Mouse (Mus musculus): Measurements from ENCODE around the gene Ebf1. TPM values are rescaled to one million over a fixed set of nuclear protein-coding genes. Genes with fewer than 3 reads are reported as not detected.

Gene Ebf1
- polyA plus RNA-seq, 1 experiment from 2014 or later, result 10.0 TPM

DNA sequence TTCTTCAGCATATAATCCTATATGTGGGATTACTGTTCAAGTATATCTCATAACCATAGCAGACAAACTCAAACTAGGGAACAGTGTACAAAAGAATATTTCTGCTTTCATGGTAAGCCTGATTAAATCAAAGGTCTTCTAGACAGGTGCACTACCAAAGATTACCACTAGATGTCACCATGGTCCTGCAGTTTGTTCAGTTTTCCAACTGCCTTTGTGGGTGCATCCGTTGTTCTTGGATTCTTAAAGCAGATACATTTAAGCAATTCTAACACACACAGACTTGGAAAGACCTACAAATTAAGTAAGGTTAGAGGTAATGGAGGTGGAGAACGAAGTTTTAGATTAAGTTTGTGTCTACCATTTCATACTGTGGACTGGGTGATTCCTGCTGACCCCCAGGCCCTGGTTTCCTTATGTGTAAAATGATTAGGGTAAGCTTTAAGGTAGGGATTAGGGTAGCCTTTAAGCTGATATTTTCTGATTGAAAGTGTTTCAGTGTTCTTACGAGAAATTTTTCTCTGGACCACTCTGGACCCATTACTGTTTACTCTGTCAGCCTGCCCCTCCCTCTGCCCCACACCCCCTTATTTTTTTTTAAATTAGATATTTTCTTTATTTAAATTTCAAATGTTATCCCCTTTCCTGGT, 30.9 kb upstream of the Ebf1 start:
- 13% methylated on average over 3 of the region's 3 CpGs for WGBS
- ATAC-seq (replicated peaks; ENCODE audit: low FRiP score, low TSS enrichment, low read depth), result 0 out of 2 replicates have a peak, but pooled peaks have one; percentile 43
- H3K36me3 ChIP-seq (ENCODE audit: control insufficient read depth, insufficient read depth, low read length), result no peaks in the 10 kb centered on the region

DNA sequence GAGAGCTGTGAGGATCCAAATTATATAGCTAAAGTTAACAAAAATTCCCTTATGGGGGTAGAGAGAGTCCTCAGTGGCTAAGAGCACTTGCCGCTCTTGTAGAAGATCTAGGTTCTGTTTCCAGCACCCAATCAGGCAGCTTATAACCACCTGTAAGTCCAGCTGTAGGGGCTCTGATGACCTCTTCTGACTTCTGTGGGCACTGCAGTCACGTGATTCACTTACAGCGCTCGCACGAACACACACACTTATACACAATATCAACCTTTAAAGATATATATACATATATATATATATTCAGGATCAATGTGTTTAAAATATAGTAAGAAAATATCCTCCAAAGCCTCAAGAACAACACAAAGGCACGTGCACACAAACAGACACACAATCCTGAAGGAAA, 24.1 kb upstream of the Ebf1 start:
- no peak overlapping the region for H3K4me2 ChIP-seq (ENCODE audit: low read length)
- H3K9me3 ChIP-seq (ENCODE audit: control insufficient read depth, low read length), result no peaks in the 10 kb centered on the region
- H3K4me3 ChIP-seq (ENCODE audit: low read depth, low read length), result no peak overlapping the region
- no peaks in the 10 kb centered on the region for H3K27me3 ChIP-seq (replicated peaks; ENCODE audit: control insufficient read depth, insufficient read depth, low read length)
- no peaks in the 10 kb centered on the region for H3K36me3 ChIP-seq (ENCODE audit: control insufficient read depth, insufficient read depth, low read length)
- DNase-seq (ENCODE audit: low spot score) (no peak), ATAC-seq (replicated peaks; ENCODE audit: low FRiP score, low TSS enrichment, low read depth) (no peak)
- H3K4me1 ChIP-seq (replicated peaks; ENCODE audit: control insufficient read depth, insufficient read depth, low read length), result no peaks in the 10 kb centered on the region
- no peak overlapping the region for H3K27ac ChIP-seq (ENCODE audit: low read depth)
- 89% methylated on average over 6 of the region's 6 CpGs for WGBS
- H3K9ac ChIP-seq (ENCODE audit: low read length), result no peak overlapping the region

More for the DNA sequence above, 30.9 kb upstream of the Ebf1 start:
- Histone ChIP-seq H3K4me1 (replicated peaks; ENCODE audit: control insufficient read depth, insufficient read depth, low read length) (no peaks in the 10 kb centered on the region), H3K27me3 (replicated peaks; ENCODE audit: control insufficient read depth, insufficient read depth, low read length) (no peaks in the 10 kb centered on the region), H3K9me3 (ENCODE audit: control insufficient read depth, low read length) (no peaks in the 10 kb centered on the region), H3K9ac (ENCODE audit: low read length) (no peak overlapping the region), H3K4me2 (ENCODE audit: low read length) (no peak overlapping the region), H3K27ac (ENCODE audit: low read depth) (no peak overlapping the region), H3K4me3 (ENCODE audit: low read depth, low read length) (no peak overlapping the region)
- peak; percentile 68 for DNase-seq (ENCODE audit: low spot score)

- ATAC-seq (replicated peaks; ENCODE audit: low FRiP score, low TSS enrichment, low read depth) (no peak), DNase-seq (ENCODE audit: low spot score) (no peak)
- Histone ChIP-seq H3K27me3 (replicated peaks; ENCODE audit: control insufficient read depth, insufficient read depth, low read length) (no peaks in the 10 kb centered on the region), H3K9ac (ENCODE audit: low read length) (no peak overlapping the region), H3K4me1 (replicated peaks; ENCODE audit: control insufficient read depth, insufficient read depth, low read length) (no peaks in the 10 kb centered on the region), H3K4me2 (ENCODE audit: low read length) (no peak overlapping the region), H3K9me3 (ENCODE audit: control insufficient read depth, low read length) (no peaks in the 10 kb centered on the region), H3K36me3 (ENCODE audit: control insufficient read depth, insufficient read depth, low read length) (no peaks in the 10 kb centered on the region), H3K4me3 (ENCODE audit: low read depth, low read length) (no peak overlapping the region), H3K27ac (ENCODE audit: low read depth) (no peak overlapping the region)
- WGBS, result 71% methylated on average over 3 of the region's 3 CpGs
Observed at GRCm38 (mm10) chr11:44594768-44595167, 22.3 kb upstream of the Ebf1 start.

DNA sequence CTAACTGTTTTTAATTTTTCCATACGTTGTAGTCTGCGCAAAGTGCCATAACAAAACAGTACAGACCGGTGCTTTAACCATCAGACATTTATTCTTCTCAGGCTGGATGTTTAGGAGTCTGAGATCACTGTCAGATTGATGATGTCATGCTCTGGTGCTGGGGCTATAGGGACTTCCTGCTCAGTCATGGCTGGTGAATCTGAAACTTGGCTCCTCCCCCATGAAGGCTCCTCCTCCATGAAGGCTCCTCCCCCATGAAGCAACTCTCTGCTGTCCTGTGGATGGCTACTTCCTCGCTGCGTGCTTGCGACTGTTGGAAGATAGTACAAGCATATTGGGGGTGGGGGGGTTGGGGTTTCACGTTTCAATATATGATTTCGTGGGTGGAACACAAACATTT, 10.2 kb upstream of the Ebf1 start:
- H3K27ac ChIP-seq (ENCODE audit: low read depth), result no peak overlapping the region
- WGBS, result 82% methylated on average over 8 of the region's 8 CpGs

GRCm38 (mm10) chr11:44608646-44609045, 8.5 kb upstream of the Ebf1 start:
- H3K4me3 ChIP-seq (ENCODE audit: low read depth, low read length), result no peak overlapping the region
- H3K36me3 ChIP-seq (ENCODE audit: control insufficient read depth, insufficient read depth, low read length), result no peaks in the 10 kb centered on the region
- no peak overlapping the region for H3K9ac ChIP-seq (ENCODE audit: low read length)
- 85% methylated on average over 11 of the region's 11 CpGs for WGBS
- no peaks in the 10 kb centered on the region for H3K9me3 ChIP-seq (ENCODE audit: control insufficient read depth, low read length)
- H3K4me1 ChIP-seq (replicated peaks; ENCODE audit: control insufficient read depth, insufficient read depth, low read length), result peaks cover 17% of the 10 kb centered on the region
- no peak overlapping the region for H3K27ac ChIP-seq (ENCODE audit: low read depth)
- ATAC-seq (replicated peaks; ENCODE audit: low FRiP score, low TSS enrichment, low read depth) (no peak), DNase-seq (ENCODE audit: low spot score) (no peak)
- no peak overlapping the region for H3K4me2 ChIP-seq (ENCODE audit: low read length)
- H3K27me3 ChIP-seq (replicated peaks; ENCODE audit: control insufficient read depth, insufficient read depth, low read length), result peaks cover 28% of the 10 kb centered on the region

More for the DNA sequence above, 10.2 kb upstream of the Ebf1 start:
- peaks cover 6% of the 10 kb centered on the region; the same call in 1 of the 2 replicates for H3K4me1 ChIP-seq (replicated peaks; ENCODE audit: control insufficient read depth, insufficient read depth, low read length)
- H3K27me3 ChIP-seq (replicated peaks; ENCODE audit: control insufficient read depth, insufficient read depth, low read length), result peaks cover 10% of the 10 kb centered on the region
- peak; percentile 33 for DNase-seq (ENCODE audit: low spot score)
- H3K4me3 ChIP-seq (ENCODE audit: low read depth, low read length), result no peak overlapping the region
- no peak overlapping the region for H3K9ac ChIP-seq (ENCODE audit: low read length)
- H3K4me2 ChIP-seq (ENCODE audit: low read length), result no peak overlapping the region
- ATAC-seq (replicated peaks; ENCODE audit: low FRiP score, low TSS enrichment, low read depth), result no peak
- no peaks in the 10 kb centered on the region for H3K9me3 ChIP-seq (ENCODE audit: control insufficient read depth, low read length)
- no peaks in the 10 kb centered on the region for H3K36me3 ChIP-seq (ENCODE audit: control insufficient read depth, insufficient read depth, low read length)

DNA sequence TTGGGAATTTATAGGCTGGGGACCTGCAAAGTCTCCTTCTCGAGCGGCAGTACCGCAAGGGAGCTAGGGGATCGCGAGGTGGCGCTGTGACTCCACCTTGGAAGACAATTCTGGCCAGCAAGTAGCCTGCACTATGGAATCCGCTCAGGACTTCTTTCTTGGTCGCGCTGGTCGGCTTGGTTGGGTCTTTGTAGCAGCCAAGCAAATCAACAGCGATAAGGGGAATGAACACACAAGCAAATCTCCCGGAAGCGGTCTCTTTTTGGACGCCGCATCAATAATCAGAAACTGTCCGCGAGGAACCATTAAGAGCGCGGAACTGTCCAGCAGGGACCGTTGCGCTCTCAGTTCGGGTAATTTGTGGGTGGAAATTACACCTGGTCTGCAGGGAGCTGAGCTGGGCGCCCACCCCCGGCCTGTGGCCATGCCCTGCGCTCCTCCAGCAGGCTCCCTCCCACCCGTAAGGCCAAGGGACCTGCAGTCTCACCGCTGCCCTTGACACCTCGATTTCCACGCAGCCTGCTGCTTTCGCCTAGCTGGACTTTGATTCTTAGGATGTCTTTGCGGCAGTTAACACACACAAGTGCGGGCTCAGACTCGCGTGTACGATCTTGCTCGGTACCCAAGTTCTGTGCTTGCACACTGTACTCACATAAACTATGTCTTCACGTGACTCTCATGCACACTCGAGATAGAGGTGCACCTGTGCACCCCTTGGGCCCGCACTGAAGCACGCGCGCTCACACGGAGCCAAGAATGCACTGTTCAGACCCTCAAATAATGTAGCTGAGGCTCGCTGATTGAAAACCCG, 5.9 kb upstream of the Ebf1 start:
- H3K4me1 ChIP-seq (replicated peaks; ENCODE audit: control insufficient read depth, insufficient read depth, low read length), result peaks cover 17% of the 10 kb centered on the region
- ATAC-seq (replicated peaks; ENCODE audit: low FRiP score, low TSS enrichment, low read depth) (peak; percentile 67), DNase-seq (ENCODE audit: low spot score) (peak; percentile 92)
- peak overlapping the region; percentile 30 for H3K4me3 ChIP-seq (ENCODE audit: low read depth, low read length)
- no peak overlapping the region for H3K9ac ChIP-seq (ENCODE audit: low read length)
- H3K9me3 ChIP-seq (ENCODE audit: control insufficient read depth, low read length), result no peaks in the 10 kb centered on the region
- WGBS, result 2% methylated on average over 45 of the region's 45 CpGs
- no peak overlapping the region for H3K27ac ChIP-seq (ENCODE audit: low read depth)
- peak overlapping the region; percentile 60 for H3K4me2 ChIP-seq (ENCODE audit: low read length)
- no peaks in the 10 kb centered on the region for H3K36me3 ChIP-seq (ENCODE audit: control insufficient read depth, insufficient read depth, low read length)
- peaks cover 49% of the 10 kb centered on the region for H3K27me3 ChIP-seq (replicated peaks; ENCODE audit: control insufficient read depth, insufficient read depth, low read length)

DNA sequence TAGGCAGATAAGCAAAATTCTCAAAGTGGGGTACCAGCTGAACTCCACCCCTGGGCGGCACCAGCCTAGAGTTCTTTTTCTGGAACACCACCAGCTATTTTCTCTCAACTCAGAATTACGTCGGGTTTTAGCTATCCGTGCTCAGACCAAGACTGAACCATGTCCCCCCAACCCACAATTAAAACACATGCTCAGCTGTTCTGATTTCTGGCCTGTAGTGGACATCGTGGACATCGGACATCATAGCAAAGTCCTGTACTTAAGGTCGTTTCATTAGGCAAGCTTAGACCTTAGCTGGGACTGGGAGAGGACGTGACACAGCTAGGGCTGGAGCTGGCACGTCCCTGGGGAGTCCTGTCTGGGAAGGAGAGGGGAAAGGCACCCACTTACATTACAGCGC, 5.0 kb upstream of the Ebf1 start:
- Histone ChIP-seq H3K4me3 (ENCODE audit: low read depth, low read length) (no peak overlapping the region), H3K27me3 (replicated peaks; ENCODE audit: control insufficient read depth, insufficient read depth, low read length) (peaks cover 57% of the 10 kb centered on the region), H3K4me2 (ENCODE audit: low read length) (peak overlapping the region; percentile 55; the same call in 1 of the 2 replicates)

GRCm38 (mm10) chr11:44612681-44613410, 4.3 kb upstream of the Ebf1 start:
- peaks cover 21% of the 10 kb centered on the region for H3K4me1 ChIP-seq (replicated peaks; ENCODE audit: control insufficient read depth, insufficient read depth, low read length)
- DNase-seq (ENCODE audit: low spot score), result peak; percentile 72
- H3K9me3 ChIP-seq (ENCODE audit: control insufficient read depth, low read length), result no peaks in the 10 kb centered on the region
- peak overlapping the region; percentile 29 for H3K4me3 ChIP-seq (ENCODE audit: low read depth, low read length)
- ATAC-seq (replicated peaks; ENCODE audit: low FRiP score, low TSS enrichment, low read depth), result no peak
- 0 out of 2 replicates have a peak overlapping the region, but pooled peaks have one; percentile 7 for H3K9ac ChIP-seq (ENCODE audit: low read length)
- H3K27ac ChIP-seq (ENCODE audit: low read depth), result no peak overlapping the region
- peaks cover 61% of the 10 kb centered on the region for H3K27me3 ChIP-seq (replicated peaks; ENCODE audit: control insufficient read depth, insufficient read depth, low read length)
- 3% methylated on average over 38 of the region's 38 CpGs for WGBS
- H3K4me2 ChIP-seq (ENCODE audit: low read length), result peak overlapping the region; percentile 55
- H3K36me3 ChIP-seq (ENCODE audit: control insufficient read depth, insufficient read depth, low read length), result no peaks in the 10 kb centered on the region

More for the DNA sequence above, 5.0 kb upstream of the Ebf1 start:
- Histone ChIP-seq H3K9ac (ENCODE audit: low read length) (no peak overlapping the region), H3K36me3 (ENCODE audit: control insufficient read depth, insufficient read depth, low read length) (no peaks in the 10 kb centered on the region), H3K4me1 (replicated peaks; ENCODE audit: control insufficient read depth, insufficient read depth, low read length) (peaks cover 21% of the 10 kb centered on the region), H3K9me3 (ENCODE audit: control insufficient read depth, low read length) (no peaks in the 10 kb centered on the region), H3K27ac (ENCODE audit: low read depth) (no peak overlapping the region)
- ATAC-seq (replicated peaks; ENCODE audit: low FRiP score, low TSS enrichment, low read depth), result no peak
- 7% methylated on average over 10 of the region's 10 CpGs for WGBS
- DNase-seq (ENCODE audit: low spot score), result peak; percentile 53
